Mouse (Mus musculus): ENCODE measurements around the gene Col4a3.

DNA sequence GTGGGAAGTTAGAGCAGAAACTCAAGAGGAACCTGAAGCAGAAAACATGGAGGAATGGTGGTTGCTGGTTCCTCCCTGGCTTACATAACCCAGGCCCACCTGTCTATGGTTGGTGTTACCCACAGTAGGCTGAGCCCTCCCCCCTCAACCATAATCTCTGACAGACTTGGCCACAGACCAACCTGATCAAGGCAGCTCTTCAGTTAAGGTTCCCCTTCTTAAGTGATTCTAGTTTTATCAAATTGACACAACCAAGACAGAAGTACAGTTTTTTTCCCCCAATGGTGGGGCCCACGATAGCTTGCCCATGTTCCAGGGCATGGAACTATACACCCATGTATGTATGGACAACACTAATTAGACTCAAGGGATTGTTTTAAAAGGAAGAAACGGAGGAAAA lies 100.1 kb downstream of the Col4a3 start:
- TF ChIP-seq CTCF (IDR thresholded peaks at IDR 0.05; ENCODE audit: borderline replicate concordance, insufficient read depth, low read length) (no peak), POLR2A (IDR thresholded peaks at IDR 0.05; ENCODE audit: low read depth, low read length) (no peak)

Data from embryonic fibroblast, embryonic 13.5 days (primary cell).